Mouse (Mus musculus): ENCODE results near the gene 9930021J03Rik.

- TF ChIP-seq CTCF (IDR thresholded peaks at IDR 0.05; ENCODE audit: extremely low read depth, insufficient read depth, insufficient read length, insufficient replicate concordance): no peak
- no peak for TF ChIP-seq POLR2A (IDR thresholded peaks at IDR 0.05; ENCODE audit: low read depth, low read length)
Observed at GRCm38 (mm10) chr19:29838636-29839135, 32.9 kb upstream of the 9930021J03Rik start.

Data from spleen, adult 2 months (tissue).